Mouse (Mus musculus): ENCODE data around the gene Wdfy1. TPM values are rescaled to one million over a fixed set of nuclear protein-coding genes. Genes with fewer than 3 reads are reported as not detected.

The Wdfy1 gene
- 10 to 100 TPM; 39.9 to 41.4 TPM for total RNA-seq (2021)

DNA sequence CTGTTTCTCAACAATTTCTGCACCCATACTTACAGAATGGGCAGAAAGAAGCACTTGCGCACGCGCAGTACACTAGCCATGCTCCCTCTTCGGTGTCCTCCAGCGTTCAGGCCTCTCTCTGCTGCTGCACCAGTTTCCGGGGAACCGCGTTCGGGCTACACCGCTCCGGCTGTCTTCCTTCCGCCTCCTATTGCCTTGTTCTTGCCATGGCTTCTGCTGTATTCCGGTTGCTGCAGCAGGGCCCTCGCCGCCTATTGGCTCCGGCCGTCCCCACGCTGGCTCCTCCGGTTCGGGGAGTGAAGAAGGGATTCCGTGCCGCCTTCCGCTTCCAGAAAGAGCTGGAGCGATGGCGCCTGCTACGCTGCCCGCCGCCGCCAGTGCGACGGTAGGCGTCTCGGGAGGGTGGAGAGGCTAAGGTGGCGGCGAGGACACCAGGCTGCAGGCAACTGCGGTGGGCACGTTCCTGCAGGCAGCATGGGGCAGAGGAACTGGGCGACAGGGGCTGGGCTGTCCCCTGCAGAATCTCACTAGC, at the start of gene Wdfy1, which contains the start of gene Mrpl44:
Gene Wdfy1 (minus strand): TSS at position 217 of the 532 bp plus-strand sequence.
Gene Mrpl44 (plus strand): TSS at position 92 of the 532 bp plus-strand sequence.
- intact Hi-C loops (cut with DNase I), result no loop called here
- peak; percentile 99 for DNase-seq (ENCODE audit: low spot score in 2 of 2)

GRCm38 (mm10) chr1:79823951-79824633, 48.1 kb upstream of the Wdfy1 start:
- intact Hi-C loops (cut with DNase I), result loop anchor here (5.0 kb wide), 1 partner anchor 33 kb away; no protein-coding TSS in a partner anchor
- DNase-seq (ENCODE audit: low spot score in 2 of 2), result peak in 1 of 2 experiments; percentile 17

- intact Hi-C loops (cut with DNase I), result loop anchor here (5.0 kb wide), 1 partner anchor 34 kb away; no protein-coding TSS in a partner anchor
- peak in 1 of 2 experiments; percentile 25 for DNase-seq (ENCODE audit: low spot score in 2 of 2)
These were observed 47.0 kb upstream of the Wdfy1 start for GRCm38 (mm10) chr1:79822806-79823525.

DNA sequence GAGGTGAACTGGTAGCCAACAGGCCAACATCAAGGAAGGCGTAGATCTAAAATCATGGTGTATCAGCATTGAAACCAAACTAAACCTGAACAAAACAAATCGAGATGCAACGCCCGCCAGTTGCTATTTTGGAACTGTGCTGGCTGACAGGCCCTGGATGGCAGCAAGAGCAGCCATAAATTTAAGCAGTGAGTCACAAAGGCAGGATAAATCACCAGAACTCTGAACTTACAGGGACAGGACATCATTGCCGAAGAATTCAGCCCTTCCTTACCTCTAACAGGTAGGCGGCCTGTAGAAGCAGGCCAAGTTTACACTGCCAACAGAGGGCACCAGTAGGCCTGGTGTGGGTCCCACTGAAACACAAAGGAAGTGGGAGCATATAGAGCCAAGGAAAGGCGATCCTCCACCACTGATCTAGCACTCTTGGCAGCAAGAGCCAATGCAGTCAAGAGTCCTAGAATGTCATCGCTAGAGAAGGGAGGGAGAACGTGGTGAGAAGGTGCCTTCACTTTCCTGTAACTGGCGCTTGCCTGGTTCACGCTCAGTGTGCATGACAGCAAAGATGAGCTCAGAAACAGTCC, 43.4 kb upstream of the Wdfy1 start:
- intact Hi-C loops (cut with DNase I), result no loop called here
- no peak for DNase-seq (ENCODE audit: low spot score in 2 of 2)

DNA sequence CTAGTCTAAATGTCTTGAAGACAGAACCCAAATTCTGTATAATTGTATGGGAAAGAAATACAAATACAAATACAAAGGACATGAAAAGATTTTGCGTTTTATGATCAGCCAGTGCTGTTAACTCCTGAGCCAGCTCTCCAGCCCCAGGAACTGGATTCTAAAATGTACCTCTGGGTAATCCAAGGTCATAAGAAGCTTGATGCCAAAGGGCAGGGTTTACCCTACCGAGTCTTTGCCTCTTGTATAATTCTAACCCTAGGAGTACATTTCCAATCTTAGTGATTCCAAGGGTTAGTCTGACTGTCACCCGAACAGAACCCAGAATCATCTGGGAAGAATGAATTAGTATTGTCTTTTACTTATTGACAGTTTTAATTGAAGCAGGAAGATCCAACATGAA, 39.5 kb upstream of the Wdfy1 start:
- intact Hi-C loops (cut with DNase I), result no loop called here

GRCm38 (mm10) chr1:79809447-79809846, 33.5 kb upstream of the Wdfy1 start:
- intact Hi-C loops (cut with DNase I), result no loop called here
- DNase-seq (ENCODE audit: low spot score in 2 of 2), result no peak

More for the DNA sequence above, 39.5 kb upstream of the Wdfy1 start:
- DNase-seq (ENCODE audit: low spot score in 2 of 2), result no peak

- DNase-seq (ENCODE audit: low spot score in 2 of 2), result no peak
These were observed 30.9 kb upstream of the Wdfy1 start for GRCm38 (mm10) chr1:79806865-79807264.

GRCm38 (mm10) chr1:79803614-79804013, 27.7 kb upstream of the Wdfy1 start:
- intact Hi-C loops (cut with DNase I), result no loop called here
- no peak for DNase-seq (ENCODE audit: low spot score in 2 of 2)

More at GRCm38 (mm10) chr1:79806865-79807264, 30.9 kb upstream of the Wdfy1 start:
- intact Hi-C loops (cut with DNase I), result no loop called here

- intact Hi-C loops (cut with DNase I), result no loop called here
- no peak for DNase-seq (ENCODE audit: low spot score in 2 of 2)
These were observed 27.0 kb upstream of the Wdfy1 start for GRCm38 (mm10) chr1:79802858-79803427.

GRCm38 (mm10) chr1:79797084-79797483, 21.1 kb upstream of the Wdfy1 start:
- DNase-seq (ENCODE audit: low spot score in 2 of 2), result no peak
- intact Hi-C loops (cut with DNase I), result no loop called here

DNA sequence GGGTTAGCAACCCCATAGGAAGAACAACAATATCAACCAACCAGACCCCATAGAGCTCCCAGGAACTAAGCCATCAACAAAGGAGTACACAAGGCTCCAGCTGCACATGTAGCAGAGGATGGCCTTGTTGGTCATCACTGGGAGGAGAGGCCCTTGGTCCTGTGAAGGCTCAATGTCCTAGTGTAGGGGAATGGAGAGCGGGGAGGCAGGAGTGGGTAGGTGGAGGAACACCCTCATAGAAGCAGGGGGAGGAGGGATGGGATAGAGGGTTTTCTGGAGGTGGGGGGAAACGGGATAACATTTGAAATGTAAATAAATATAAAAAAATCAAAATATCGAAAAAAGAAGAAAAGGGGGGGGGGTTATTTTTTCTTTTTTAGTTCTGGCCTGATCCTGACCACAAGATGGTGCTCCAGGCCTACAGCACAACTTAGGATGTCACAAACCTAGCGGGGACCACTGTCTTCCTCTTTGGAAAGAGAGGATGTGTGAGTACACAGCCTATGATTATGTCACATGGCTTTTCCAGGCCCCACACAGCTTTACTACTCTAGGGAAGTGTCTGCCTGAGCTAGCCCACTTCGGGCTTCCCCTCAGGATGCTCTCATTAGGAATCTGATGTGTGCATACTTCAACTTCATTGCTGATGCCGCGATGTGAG, 10.5 kb upstream of the Wdfy1 start:
- peak in 1 of 2 experiments; percentile 11 for DNase-seq (ENCODE audit: low spot score in 2 of 2)
- intact Hi-C loops (cut with DNase I), result loop anchor here (1.0 to 10.0 kb wide), 4 partner anchors 318 to 731 kb away; partner anchors contain the start of gene Cul3

- no peak for DNase-seq (ENCODE audit: low spot score in 2 of 2)
- intact Hi-C loops (cut with DNase I), result loop anchor here (10.0 kb wide), 1 partner anchor 562 kb away; the partner anchor contains the start of gene Cul3
These were observed 6.5 kb upstream of the Wdfy1 start for GRCm38 (mm10) chr1:79782433-79782832.

DNA sequence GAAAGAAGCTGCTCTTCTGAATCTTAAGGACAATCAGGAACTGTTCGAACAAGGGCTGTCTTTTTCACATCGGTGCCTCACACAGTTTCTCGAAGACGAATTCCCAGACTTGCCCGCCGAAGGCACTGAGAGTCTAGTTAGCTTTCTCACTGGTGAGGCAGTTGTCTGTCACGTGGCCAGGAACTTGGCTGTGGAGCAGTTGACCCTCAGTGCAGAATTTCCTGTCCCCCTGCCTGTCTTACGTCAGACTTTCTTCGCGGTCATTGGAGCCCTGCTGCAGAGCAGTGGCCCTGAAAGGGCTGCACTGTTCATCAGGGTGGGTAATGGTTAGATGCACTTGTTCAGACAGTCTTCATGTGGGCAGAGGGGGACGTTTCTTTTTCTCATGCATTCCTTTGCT, 2.1 kb upstream of the Wdfy1 start:
- DNase-seq (ENCODE audit: low spot score in 2 of 2), result no peak
- intact Hi-C loops (cut with DNase I), result no loop called here

- intact Hi-C loops (cut with DNase I), result no loop called here
- no peak for DNase-seq (ENCODE audit: low spot score in 2 of 2)
These were observed 1.7 kb downstream of the Wdfy1 start for GRCm38 (mm10) chr1:79774164-79774780.

GRCm38 (mm10) chr1:79768231-79768630, 7.7 kb downstream of the Wdfy1 start:
- DNase-seq (ENCODE audit: low spot score in 2 of 2), result no peak
- intact Hi-C loops (cut with DNase I), result no loop called here

DNA sequence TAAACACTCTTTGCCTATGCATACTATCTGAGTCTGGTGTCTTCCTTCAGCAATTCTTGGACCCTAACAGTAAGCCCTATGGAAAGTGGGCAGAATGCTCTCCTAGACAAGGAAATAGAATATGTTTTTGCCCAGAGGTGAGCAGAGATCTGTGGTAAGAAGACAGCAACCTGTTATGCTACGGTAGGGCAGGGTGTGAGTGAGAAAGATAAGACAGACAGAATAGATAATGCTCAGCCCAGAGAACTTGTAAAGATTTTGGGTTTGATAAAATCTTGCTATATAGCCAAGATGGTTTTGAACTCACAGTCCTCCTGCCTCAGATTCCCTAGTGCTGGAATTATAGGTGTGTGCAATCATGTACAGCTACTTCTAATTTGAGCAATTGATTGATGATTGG, 11.5 kb downstream of the Wdfy1 start:
- intact Hi-C loops (cut with DNase I), result no loop called here
- no peak for DNase-seq (ENCODE audit: low spot score in 2 of 2)

DNA sequence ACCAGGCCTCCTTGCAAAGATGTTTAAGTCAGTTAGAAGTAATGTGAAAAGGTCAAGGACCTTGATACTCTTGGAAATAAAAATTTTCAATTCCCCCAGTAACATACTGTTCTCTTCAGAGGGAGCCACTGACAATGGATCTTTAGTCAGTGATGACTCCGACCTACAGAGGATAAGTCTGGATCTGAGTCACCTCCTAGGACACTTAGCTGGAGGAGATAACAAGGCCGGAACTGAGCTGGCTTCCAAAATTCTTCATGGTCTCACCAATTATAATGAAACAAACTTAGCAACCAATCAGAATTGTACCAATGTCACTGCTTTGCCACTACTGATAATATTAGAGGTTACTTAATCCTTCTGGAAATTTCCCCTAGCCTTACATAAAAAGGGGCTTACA, 11.9 kb downstream of the Wdfy1 start:
- no peak for DNase-seq (ENCODE audit: low spot score in 2 of 2)
- intact Hi-C loops (cut with DNase I), result no loop called here

GRCm38 (mm10) chr1:79762282-79763250, 13.4 kb downstream of the Wdfy1 start:
- DNase-seq (ENCODE audit: low spot score in 2 of 2), result no peak
- intact Hi-C loops (cut with DNase I), result no loop called here

Measured in left cerebral cortex, postnatal 36 days (tissue).